Mouse (Mus musculus): ENCODE measurements at regions not wholly inside any gene's neighbourhood (a gene's known extent, or its start where the extent isn't known, plus 50 kb on each side); places are given as distances from the start of the nearest gene placed in this dataset.

DNA sequence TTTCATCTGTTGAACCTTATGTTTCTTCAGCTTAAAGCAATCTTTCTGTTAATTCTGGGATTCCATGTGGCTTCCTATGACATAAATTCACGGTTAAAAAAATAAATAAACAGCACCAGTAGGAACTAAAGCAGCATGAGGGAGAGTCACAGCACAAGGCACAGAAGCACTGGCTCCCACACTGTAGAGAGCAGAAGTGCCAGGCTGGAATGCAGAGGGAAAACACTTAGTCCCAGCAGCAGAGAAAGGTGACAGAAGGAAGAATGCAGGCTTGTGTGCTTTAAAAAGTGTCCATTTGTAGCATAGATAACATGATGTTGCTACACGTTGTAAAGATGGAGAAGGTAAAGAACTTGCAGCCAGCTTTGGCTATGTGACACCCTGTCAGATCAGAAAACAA, 62.1 kb upstream of the Ppp2r5a start:
- Histone ChIP-seq H3K4me1 (ENCODE audit: control insufficient read depth, insufficient read depth, low read length) (peaks cover 5% of the 10 kb centered on the region; the same call in 1 of the 2 replicates), H3K27ac (ENCODE audit: insufficient read depth, low read length) (no peak overlapping the region)
- no peak for TF ChIP-seq CTCF (IDR thresholded peaks at IDR 0.05; ENCODE audit: borderline replicate concordance, insufficient read depth, low read length)
- TF ChIP-seq POLR2A (IDR thresholded peaks at IDR 0.05; ENCODE audit: low read depth, low read length): no peak

DNA sequence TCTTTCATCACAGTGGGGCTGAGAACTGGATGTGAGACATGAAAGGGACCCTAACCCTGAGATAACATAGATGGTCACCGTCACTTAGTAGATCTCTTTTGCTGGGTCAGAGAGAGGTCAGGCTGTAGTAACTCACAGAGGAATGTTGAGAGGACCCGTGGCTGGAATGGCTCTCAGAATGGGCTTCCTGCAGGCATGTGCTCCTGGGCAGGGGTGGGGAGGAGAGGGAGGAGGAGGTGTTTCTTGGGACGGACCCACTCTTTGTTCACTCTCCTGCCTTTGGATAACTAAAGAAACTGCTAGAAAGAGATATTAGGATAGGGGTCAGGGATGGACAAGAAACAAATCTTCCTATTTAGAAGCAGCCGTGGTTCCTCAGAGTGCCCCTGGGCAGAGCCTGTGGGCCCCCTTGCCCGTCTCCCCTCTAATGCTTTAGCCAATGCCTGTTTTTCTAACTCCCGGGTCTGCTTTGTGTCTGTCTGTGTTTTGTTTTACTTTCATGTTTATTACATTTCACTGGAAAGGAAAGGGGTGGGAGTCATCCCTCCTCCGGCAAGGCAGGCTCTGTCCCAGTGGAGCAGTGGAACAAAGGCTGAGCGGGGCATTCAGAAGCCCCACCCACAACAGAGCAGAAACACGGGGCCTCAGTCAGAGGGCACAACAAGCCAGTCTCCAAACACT, 58.9 kb upstream of the Ppp2r5a start:
- H3K4me1 ChIP-seq (ENCODE audit: control insufficient read depth, insufficient read depth, low read length): no peaks in the 10 kb centered on the region
- no peak for TF ChIP-seq POLR2A (IDR thresholded peaks at IDR 0.05; ENCODE audit: low read depth, low read length)
- no peak for TF ChIP-seq CTCF (IDR thresholded peaks at IDR 0.05; ENCODE audit: borderline replicate concordance, insufficient read depth, low read length)
- H3K4me3 ChIP-seq (ENCODE audit: insufficient read depth, low read length): no peak overlapping the region

More for the DNA sequence above, 62.1 kb upstream of the Ppp2r5a start:
- no peak overlapping the region for H3K4me3 ChIP-seq (ENCODE audit: insufficient read depth, low read length)

DNA sequence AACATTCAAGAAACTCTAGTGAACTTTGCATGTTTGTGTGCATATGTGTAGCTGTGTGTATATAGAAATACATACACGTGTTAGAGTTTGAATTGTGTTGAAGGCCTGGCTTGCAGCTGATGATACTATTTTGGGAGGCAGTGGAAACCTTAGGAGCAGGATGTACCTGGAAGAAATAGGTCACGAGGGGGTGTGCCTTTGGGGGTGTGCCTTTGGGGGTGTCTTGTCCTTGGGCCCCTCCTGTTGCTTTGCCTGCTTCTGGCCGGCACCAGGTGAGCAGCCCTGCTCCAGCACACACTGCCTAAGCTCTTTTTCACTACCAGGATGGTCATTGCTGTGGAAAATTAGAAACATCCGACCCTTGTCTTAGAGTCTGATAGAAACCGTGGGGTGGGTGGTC, 56.0 kb upstream of the Ppp2r5a start:
- Histone ChIP-seq H3K27ac (ENCODE audit: insufficient read depth, low read length) (no peak overlapping the region), H3K4me1 (ENCODE audit: control insufficient read depth, insufficient read depth, low read length) (peaks cover 7% of the 10 kb centered on the region), H3K4me3 (ENCODE audit: insufficient read depth, low read length) (no peak overlapping the region)
- TF ChIP-seq POLR2A (IDR thresholded peaks at IDR 0.05; ENCODE audit: low read depth, low read length): no peak
- TF ChIP-seq CTCF (IDR thresholded peaks at IDR 0.05; ENCODE audit: borderline replicate concordance, insufficient read depth, low read length): no peak

More for the DNA sequence above, 58.9 kb upstream of the Ppp2r5a start:
- H3K27ac ChIP-seq (ENCODE audit: insufficient read depth, low read length): no peak overlapping the region

DNA sequence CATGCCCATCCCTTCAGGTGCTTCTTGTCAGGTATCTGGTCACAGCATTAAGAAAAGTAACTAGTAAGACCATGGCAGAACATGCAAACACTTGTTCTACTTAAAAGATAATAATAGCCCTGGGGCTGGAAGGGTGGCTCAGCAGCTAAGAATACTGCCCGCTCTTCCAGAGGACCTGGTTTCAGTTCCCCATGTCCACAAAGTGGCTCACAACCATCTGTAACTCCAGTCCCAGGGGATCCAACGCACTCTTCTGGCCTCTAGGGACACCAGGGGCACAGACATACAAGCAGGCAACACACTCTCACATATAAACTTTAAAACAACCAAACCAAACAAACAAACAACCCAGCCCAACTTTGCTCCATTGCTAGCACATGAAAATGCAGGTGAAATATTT, 55.2 kb upstream of the Ppp2r5a start:
- Histone ChIP-seq H3K4me3 (ENCODE audit: insufficient read depth, low read length) (no peak overlapping the region), H3K27ac (ENCODE audit: insufficient read depth, low read length) (no peak overlapping the region), H3K4me1 (ENCODE audit: control insufficient read depth, insufficient read depth, low read length) (peaks cover 14% of the 10 kb centered on the region)
- no peak for TF ChIP-seq CTCF (IDR thresholded peaks at IDR 0.05; ENCODE audit: borderline replicate concordance, insufficient read depth, low read length)
- no peak for TF ChIP-seq POLR2A (IDR thresholded peaks at IDR 0.05; ENCODE audit: low read depth, low read length)

DNA sequence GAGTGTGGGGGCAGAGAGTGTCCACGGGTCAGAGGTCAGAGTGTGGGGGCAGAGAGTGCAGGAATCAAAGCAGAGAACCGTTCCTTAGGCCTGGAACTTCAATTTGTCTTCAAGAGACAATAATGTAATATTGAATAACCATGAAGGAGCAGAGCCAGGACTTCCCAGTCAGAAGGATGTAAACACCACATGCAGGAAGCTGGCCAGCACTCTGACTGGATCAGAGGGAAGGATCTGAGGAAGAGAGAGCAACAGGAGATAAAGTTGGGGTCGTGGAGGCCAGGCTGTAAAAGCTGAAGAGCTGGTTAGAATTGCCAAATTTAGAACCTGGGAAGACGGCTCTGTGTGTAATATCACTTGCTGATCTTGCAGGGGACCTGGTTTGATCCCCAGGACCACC, 54.0 kb upstream of the Ppp2r5a start:
- no peak overlapping the region for H3K27ac ChIP-seq (ENCODE audit: insufficient read depth, low read length)
- TF ChIP-seq CTCF (IDR thresholded peaks at IDR 0.05; ENCODE audit: borderline replicate concordance, insufficient read depth, low read length) (no peak), POLR2A (IDR thresholded peaks at IDR 0.05; ENCODE audit: low read depth, low read length) (no peak)
- H3K4me1 ChIP-seq (ENCODE audit: control insufficient read depth, insufficient read depth, low read length): peaks cover 14% of the 10 kb centered on the region
- H3K4me3 ChIP-seq (ENCODE audit: insufficient read depth, low read length): no peak overlapping the region

DNA sequence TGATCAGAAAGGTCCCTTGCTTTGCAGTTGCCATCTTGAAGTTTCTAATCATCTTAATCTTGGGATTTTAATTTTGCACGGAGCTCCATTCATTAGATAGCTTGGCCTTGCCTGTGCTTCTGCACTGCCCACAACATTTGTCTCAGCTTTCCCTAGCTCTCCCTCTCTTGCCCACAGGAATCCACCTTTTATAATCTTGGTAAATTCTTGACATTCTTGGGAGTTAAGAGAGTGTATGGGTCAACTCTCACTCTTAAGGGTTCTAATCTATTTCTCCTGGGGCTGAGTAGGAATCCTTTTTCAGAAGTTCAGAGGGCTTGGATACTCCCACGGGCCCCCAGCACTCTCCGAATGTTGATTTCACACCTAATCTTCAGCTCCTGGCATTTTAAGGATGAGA, 51.5 kb upstream of the Ppp2r5a start:
- no peak overlapping the region for H3K27ac ChIP-seq (ENCODE audit: insufficient read depth, low read length)
- peaks cover 14% of the 10 kb centered on the region for H3K4me1 ChIP-seq (ENCODE audit: control insufficient read depth, insufficient read depth, low read length)
- no peak overlapping the region for H3K4me3 ChIP-seq (ENCODE audit: insufficient read depth, low read length)
- TF ChIP-seq CTCF (IDR thresholded peaks at IDR 0.05; ENCODE audit: borderline replicate concordance, insufficient read depth, low read length): no peak
- no peak for TF ChIP-seq POLR2A (IDR thresholded peaks at IDR 0.05; ENCODE audit: low read depth, low read length)

DNA sequence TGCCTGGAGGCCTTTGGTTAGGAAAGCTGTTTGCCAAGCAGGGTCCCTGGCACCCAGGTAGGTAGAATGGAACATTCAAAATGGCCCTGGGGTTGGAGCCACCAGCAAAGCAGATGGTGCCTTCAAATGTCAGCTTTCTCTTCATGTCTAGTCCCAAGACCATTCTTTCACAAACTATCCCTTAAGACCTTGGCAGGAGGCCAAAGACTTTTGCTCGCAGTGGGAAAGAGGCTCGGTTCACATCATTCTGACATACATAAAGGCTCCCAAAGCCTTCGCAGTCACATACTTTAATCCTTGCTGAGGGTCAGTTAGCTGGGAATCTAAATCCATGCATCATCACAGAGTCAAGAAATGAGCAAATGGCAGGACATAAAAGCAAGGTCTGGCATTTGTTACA, 50.5 kb upstream of the Ppp2r5a start:
- H3K27ac ChIP-seq (ENCODE audit: insufficient read depth, low read length): no peak overlapping the region
- H3K4me3 ChIP-seq (ENCODE audit: insufficient read depth, low read length): no peak overlapping the region
- H3K4me1 ChIP-seq (ENCODE audit: control insufficient read depth, insufficient read depth, low read length): peaks cover 14% of the 10 kb centered on the region
- TF ChIP-seq CTCF (IDR thresholded peaks at IDR 0.05; ENCODE audit: borderline replicate concordance, insufficient read depth, low read length) (no peak), POLR2A (IDR thresholded peaks at IDR 0.05; ENCODE audit: low read depth, low read length) (no peak)
